Mouse (Mus musculus) ES-Bruce4 (cell line): ENCODE data around the gene Mettl7a1.

Experiments
- CTCF ChIP-seq: IDR thresholded peaks from one replicate; pipeline ENCODE4 v1.8.1; 2011; ENCODE audit warnings: low read depth, low read length
- EP300 ChIP-seq: IDR thresholded peaks from 2 replicates; pipeline ENCODE4 v1.6.1; 2011; ENCODE audit warnings: low read depth, low read length; ENCODE audit not compliant: insufficient read depth

- TF ChIP-seq CTCF (no peak), EP300 (no peak)
Observed at GRCm38 (mm10) chr15:100319884-100320283, 15.9 kb downstream of the Mettl7a1 start.
